Mouse (Mus musculus) embryonic facial prominence, embryonic 13.5 days (tissue): ENCODE measurements around the gene Pcnx. TPM values are rescaled to one million over a fixed set of nuclear protein-coding genes. Genes with fewer than 3 reads are reported as not detected.
A peak's percentile ranks its signal among the peaks of the same experiment; 100 is the strongest.

Source experiments
- ATAC-seq: fragments of 200-750 bp; cut with Nextera tagmentation; 2 replicates; pipeline ENCODE4 v1.8.0; 2017; ENCODE audit warnings: low read depth; ENCODE audit not compliant: insufficient number of reproducible peaks, insufficient read depth, low FRiP score, low TSS enrichment
- H3K27ac ChIP-seq: fragments of 300-500 bp; sonication (generic); 2 replicates; pipeline ENCODE4 v1.5.1; 2015; ENCODE audit warnings: moderate library complexity, mild to moderate bottlenecking, inconsistent platforms
- H3K27me3 ChIP-seq: fragments of 300-500 bp; sonication (generic); 2 replicates; pipeline ENCODE4 v1.6.1; 2015; ENCODE audit warnings: mild to moderate bottlenecking, inconsistent platforms
- H3K36me3 ChIP-seq: fragments of 300-500 bp; sonication (generic); 2 replicates; pipeline ENCODE4 v1.6.1; 2015; ENCODE audit warnings: mild to moderate bottlenecking, inconsistent platforms
- H3K4me1 ChIP-seq: fragments of 300-500 bp; sonication (generic); 2 replicates; pipeline ENCODE4 v1.6.1; 2015; ENCODE audit warnings: inconsistent platforms
- H3K4me2 ChIP-seq: fragments of 300-500 bp; sonication (generic); 2 replicates; pipeline ENCODE4 v1.6.1; 2015; ENCODE audit warnings: moderate library complexity, mild to moderate bottlenecking, inconsistent platforms
- H3K4me3 ChIP-seq: fragments of 300-500 bp; sonication (generic); 2 replicates; pipeline ENCODE4 v1.5.1; 2015; ENCODE audit warnings: mild to moderate bottlenecking, inconsistent platforms
- H3K9ac ChIP-seq: fragments of 300-500 bp; sonication (generic); 2 replicates; pipeline ENCODE4 v1.6.1; 2015; ENCODE audit warnings: mild to moderate bottlenecking, inconsistent platforms
- H3K9me3 ChIP-seq: fragments of 300-500 bp; sonication (generic); 2 replicates; pipeline ENCODE4 v1.6.1; 2016; ENCODE audit warnings: inconsistent platforms
- WGBS: fragments of 180-500 bp; shearing (Covaris S2); methylation state at CpG from one replicate; pipeline ENCODE4 v1.1.7; 2015; ENCODE audit warnings: mixed read lengths; 5-methylcytosine and 5-hydroxymethylcytosine counted together
- polyA plus RNA-seq: library from polyadenylated mRNA; unstranded; fragments of >200 nt; fragmentation: Nextera tagmentation; extraction: Ambion mirVana; gene quantifications from 2 replicates; pipeline ENCODE4 v1.2.1, GENCODE M21; 2015

The Pcnx gene
- polyA plus RNA-seq, 1 experiment from 2014 or later = 18.3 TPM

DNA sequence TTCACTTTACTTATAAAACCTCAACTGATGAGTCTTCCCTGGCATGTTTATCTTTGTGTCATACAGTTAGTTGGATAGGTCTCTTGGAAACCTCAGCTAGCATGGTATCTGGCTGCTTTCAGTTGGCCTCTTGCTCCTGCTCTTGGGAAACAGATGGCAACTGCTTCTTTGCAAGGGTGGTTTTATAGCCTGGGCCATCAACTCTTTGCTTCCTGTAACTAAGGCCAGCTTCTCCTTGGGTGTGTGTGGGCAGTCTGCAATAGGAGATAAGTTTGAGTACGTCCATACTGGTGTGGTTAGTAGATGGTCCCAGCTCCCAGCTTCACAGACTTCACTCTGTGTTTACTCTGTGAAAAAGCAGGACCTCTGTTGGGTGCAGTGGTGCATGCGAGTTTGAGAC is 46.0 kb downstream of the Pcnx start:
- Histone ChIP-seq H3K4me3 (no peak overlapping the region), H3K27ac (no peak overlapping the region), H3K9ac (no peak overlapping the region), H3K4me1 (peaks cover 9% of the 10 kb centered on the region), H3K4me2 (no peak overlapping the region), H3K36me3 (peaks cover 17% of the 10 kb centered on the region), H3K27me3 (no peaks in the 10 kb centered on the region), H3K9me3 (no peaks in the 10 kb centered on the region)
- WGBS = 92% methylated on average over 2 of the region's 2 CpGs
- no peak for ATAC-seq

DNA sequence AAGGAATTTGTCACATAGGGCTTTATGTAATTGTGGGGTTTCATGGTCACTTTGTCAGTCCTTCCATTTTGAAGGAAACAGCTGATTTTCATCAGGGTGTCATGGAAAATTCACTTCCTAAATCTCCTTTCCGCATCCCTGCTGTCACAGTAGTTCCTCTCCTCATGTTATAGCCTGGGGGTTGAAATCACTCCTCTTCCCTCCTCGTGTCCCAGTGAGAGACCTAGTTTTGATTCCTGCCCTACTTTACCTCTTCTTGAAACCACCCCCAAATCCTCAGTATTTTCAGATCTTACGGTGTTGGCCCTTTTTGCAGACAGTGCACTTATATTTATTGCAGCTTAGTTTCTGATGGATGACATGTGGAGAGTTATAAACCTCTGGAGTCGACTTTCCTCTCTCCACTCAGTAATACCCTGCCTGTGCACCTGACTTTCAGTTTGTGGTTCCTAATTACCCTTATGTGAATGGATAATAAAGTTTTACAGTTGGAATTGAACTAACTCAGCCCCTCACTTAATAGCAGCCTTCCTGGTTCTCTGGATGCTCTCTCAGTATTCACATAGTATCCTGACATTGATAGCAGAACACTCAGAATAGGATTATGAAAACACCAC is 48.0 kb downstream of the Pcnx start:
- Histone ChIP-seq H3K9me3 (no peaks in the 10 kb centered on the region), H3K9ac (no peak overlapping the region), H3K36me3 (peaks cover 17% of the 10 kb centered on the region), H3K27ac (no peak overlapping the region), H3K4me1 (peaks cover 20% of the 10 kb centered on the region), H3K4me2 (no peak overlapping the region), H3K4me3 (no peak overlapping the region), H3K27me3 (no peaks in the 10 kb centered on the region)
- ATAC-seq = no peak
- WGBS = 28% methylated on average over 4 of the region's 4 CpGs

DNA sequence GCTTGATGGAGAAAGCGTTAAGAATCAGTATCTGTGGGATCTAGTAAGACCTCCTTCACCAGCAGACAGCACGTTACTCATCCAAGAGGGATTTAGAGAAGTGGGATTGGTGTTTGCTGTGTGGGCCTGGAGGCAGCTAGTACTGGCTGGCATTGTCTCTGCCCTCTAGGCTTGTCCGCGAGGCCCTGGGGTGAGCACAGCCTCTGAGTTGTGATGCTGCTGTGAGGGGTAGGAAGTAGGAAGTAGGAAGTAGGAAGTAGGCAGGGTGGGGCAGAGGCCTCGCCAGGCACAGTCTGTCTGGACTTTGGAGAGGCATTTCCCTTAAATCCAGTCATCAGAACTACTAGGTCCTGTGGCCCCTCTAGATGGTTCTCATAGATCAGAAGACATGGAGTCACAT is 50.6 kb downstream of the Pcnx start:
- ATAC-seq = no peak
- 81% methylated on average over 5 of the region's 5 CpGs for WGBS
- no peaks in the 10 kb centered on the region for H3K27me3 ChIP-seq

GRCm38 (mm10) chr12:81915176-81915950 is 55.5 kb downstream of the Pcnx start:
- H3K27me3 ChIP-seq = no peaks in the 10 kb centered on the region
- H3K27ac ChIP-seq = no peak overlapping the region
- H3K9me3 ChIP-seq = no peaks in the 10 kb centered on the region
- WGBS = 59% methylated on average over 2 of the region's 2 CpGs
- H3K9ac ChIP-seq = no peak overlapping the region
- no peak overlapping the region for H3K4me2 ChIP-seq
- no peak overlapping the region for H3K4me3 ChIP-seq
- H3K4me1 ChIP-seq = peaks cover 14% of the 10 kb centered on the region
- ATAC-seq = no peak
- H3K36me3 ChIP-seq = peaks cover 34% of the 10 kb centered on the region

More for the DNA sequence above, 50.6 kb downstream of the Pcnx start:
- Histone ChIP-seq H3K4me3 (no peak overlapping the region), H3K9me3 (no peaks in the 10 kb centered on the region), H3K4me2 (no peak overlapping the region), H3K36me3 (peaks cover 24% of the 10 kb centered on the region), H3K9ac (no peak overlapping the region), H3K4me1 (peaks cover 20% of the 10 kb centered on the region), H3K27ac (no peak overlapping the region)

- Histone ChIP-seq H3K27ac (no peak overlapping the region), H3K4me3 (no peak overlapping the region), H3K4me2 (no peak overlapping the region), H3K9ac (no peak overlapping the region), H3K36me3 (peaks cover 32% of the 10 kb centered on the region), H3K27me3 (no peaks in the 10 kb centered on the region), H3K9me3 (no peaks in the 10 kb centered on the region), H3K4me1 (no peaks in the 10 kb centered on the region)
- no peak for ATAC-seq
- 92% methylated on average over 12 of the region's 12 CpGs for WGBS
Measured at GRCm38 (mm10) chr12:81918346-81918745, 58.5 kb downstream of the Pcnx start.

- Histone ChIP-seq H3K4me2 (no peak overlapping the region), H3K4me1 (no peaks in the 10 kb centered on the region), H3K36me3 (peaks cover 27% of the 10 kb centered on the region), H3K4me3 (no peak overlapping the region), H3K27ac (no peak overlapping the region), H3K27me3 (no peaks in the 10 kb centered on the region), H3K9me3 (no peaks in the 10 kb centered on the region), H3K9ac (no peak overlapping the region)
- 93% methylated on average over 14 of the region's 14 CpGs for WGBS
- no peak for ATAC-seq
Measured at GRCm38 (mm10) chr12:81918886-81919285, 59.1 kb downstream of the Pcnx start.

DNA sequence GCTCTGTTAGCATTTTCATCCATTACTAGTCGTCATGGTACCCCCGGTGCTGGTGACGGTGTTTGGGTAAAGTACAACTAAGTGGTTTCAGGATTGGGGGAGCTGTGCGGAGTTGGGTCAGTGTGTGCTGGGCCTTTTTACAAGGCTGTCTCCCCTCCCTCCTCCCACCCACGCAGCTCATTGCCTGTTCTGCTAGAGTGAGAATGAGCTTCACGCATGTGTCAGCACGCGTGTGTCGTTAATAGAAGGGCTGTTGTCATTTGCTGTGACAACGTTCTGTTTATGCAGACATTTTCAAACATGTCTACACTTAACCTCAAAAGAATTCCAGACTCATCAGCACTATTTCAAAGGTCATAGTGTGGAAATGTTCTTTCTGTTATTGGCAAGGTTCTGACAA is 60.2 kb downstream of the Pcnx start:
- Histone ChIP-seq H3K27ac (no peak overlapping the region), H3K36me3 (peaks cover 27% of the 10 kb centered on the region), H3K9ac (no peak overlapping the region), H3K4me3 (no peak overlapping the region), H3K4me1 (no peaks in the 10 kb centered on the region), H3K9me3 (no peaks in the 10 kb centered on the region), H3K27me3 (no peaks in the 10 kb centered on the region), H3K4me2 (no peak overlapping the region)
- no peak for ATAC-seq
- WGBS = 76% methylated on average over 10 of the region's 10 CpGs

DNA sequence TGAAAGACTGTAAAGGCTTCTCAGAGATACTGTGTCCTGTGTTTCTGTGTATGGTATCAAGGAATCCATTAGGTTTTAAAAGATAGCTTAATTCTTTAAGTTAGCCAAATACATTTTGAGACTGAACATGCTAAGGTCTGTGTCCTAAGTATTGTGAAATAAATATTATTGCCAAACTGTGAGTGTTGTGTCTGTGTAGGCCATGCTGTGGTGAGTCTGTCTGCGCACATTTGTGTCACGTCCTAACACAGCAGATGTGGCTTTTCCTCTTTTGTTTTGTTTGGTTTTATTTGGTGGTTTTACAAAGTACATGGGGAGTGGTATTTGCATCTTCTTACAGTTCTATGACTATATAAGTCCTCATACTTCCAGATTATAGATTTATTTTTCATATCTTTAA is 60.8 kb downstream of the Pcnx start:
- peaks cover 4% of the 10 kb centered on the region; the same call in 1 of the 2 replicates for H3K4me1 ChIP-seq
- no peak overlapping the region for H3K27ac ChIP-seq
- H3K27me3 ChIP-seq = no peaks in the 10 kb centered on the region
- H3K9ac ChIP-seq = no peak overlapping the region
- 88% methylated on average over 2 of the region's 2 CpGs for whole genome bisulfite sequencing
- H3K4me3 ChIP-seq = no peak overlapping the region
- H3K4me2 ChIP-seq = no peak overlapping the region
- ATAC-seq = no peak
- peaks cover 27% of the 10 kb centered on the region for H3K36me3 ChIP-seq
- H3K9me3 ChIP-seq = no peaks in the 10 kb centered on the region

GRCm38 (mm10) chr12:81921785-81922184 is 62.0 kb downstream of the Pcnx start:
- no peak for ATAC-seq
- no peak overlapping the region for H3K4me2 ChIP-seq
- H3K4me1 ChIP-seq = peaks cover 12% of the 10 kb centered on the region
- 91% methylated on average over 4 of the region's 4 CpGs for WGBS
- peaks cover 27% of the 10 kb centered on the region for H3K36me3 ChIP-seq
- H3K9ac ChIP-seq = no peak overlapping the region
- no peaks in the 10 kb centered on the region for H3K9me3 ChIP-seq
- no peak overlapping the region for H3K4me3 ChIP-seq
- H3K27ac ChIP-seq = no peak overlapping the region
- H3K27me3 ChIP-seq = no peaks in the 10 kb centered on the region

DNA sequence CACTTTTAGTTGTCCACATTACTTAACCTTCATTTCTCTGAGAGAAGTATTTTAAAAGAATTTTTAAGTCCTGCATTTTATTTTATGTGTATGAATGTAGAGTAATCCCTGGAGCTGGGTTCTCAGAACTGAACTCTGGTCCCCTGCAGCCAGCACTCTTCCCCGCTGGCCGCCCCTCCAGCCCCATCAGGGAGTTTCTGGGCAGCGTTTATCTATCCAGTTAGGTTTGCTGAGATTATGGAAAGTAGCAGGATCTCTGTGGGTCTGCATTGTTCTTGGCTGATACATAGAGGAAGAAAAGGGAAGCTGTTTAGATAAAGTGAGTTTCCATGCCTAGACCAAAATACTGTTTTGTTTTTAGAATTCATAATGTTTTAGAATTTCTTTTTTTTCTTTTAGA is 63.0 kb downstream of the Pcnx start:
- H3K27me3 ChIP-seq = no peaks in the 10 kb centered on the region
- H3K9ac ChIP-seq = no peak overlapping the region
- H3K36me3 ChIP-seq = peaks cover 22% of the 10 kb centered on the region
- no peaks in the 10 kb centered on the region for H3K9me3 ChIP-seq
- no peak overlapping the region for H3K4me2 ChIP-seq
- H3K4me1 ChIP-seq = peaks cover 23% of the 10 kb centered on the region
- no peak for ATAC-seq
- no peak overlapping the region for H3K27ac ChIP-seq
- WGBS = 79% methylated on average over 3 of the region's 3 CpGs
- no peak overlapping the region for H3K4me3 ChIP-seq

GRCm38 (mm10) chr12:81927163-81927562 is 67.3 kb downstream of the Pcnx start:
- no peak overlapping the region for H3K27ac ChIP-seq
- 83% methylated on average over 5 of the region's 5 CpGs for WGBS
- H3K9me3 ChIP-seq = no peaks in the 10 kb centered on the region
- H3K4me2 ChIP-seq = peak overlapping the region; percentile 21; the same call in 1 of the 2 replicates
- H3K36me3 ChIP-seq = peaks cover 4% of the 10 kb centered on the region; the same call in 1 of the 2 replicates
- no peaks in the 10 kb centered on the region for H3K27me3 ChIP-seq
- ATAC-seq = no peak
- peaks cover 29% of the 10 kb centered on the region for H3K4me1 ChIP-seq
- H3K9ac ChIP-seq = no peak overlapping the region
- no peak overlapping the region for H3K4me3 ChIP-seq
